ENCODE assay signal across 32 mouse cellular contexts in the genomic region with DNA sequence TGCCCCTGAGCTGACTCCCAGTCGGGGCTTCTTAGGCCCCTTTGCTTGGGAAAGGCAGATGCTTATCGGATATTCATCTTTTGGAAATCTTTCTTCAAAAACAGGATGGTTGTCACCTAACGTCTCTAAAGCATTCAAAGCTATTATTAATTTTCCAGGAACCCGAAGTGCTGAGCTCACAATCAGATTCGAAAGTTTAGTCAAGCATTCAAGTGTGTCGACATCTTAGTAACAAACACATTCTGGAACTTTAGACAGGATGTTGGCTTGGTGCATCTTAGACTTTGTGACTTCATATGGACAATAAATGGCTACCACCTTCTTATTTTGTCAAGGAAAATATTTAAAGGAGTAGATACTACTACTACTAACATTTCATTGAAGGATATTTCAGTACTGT.
"Had no signal": no experiment of that assay in that cellular context is flagged by ENCODE, and none has a peak within 500 bp of the region (broad histone marks: within the 10 kb centered on the region; RNA-seq: fewer than 3 reads in every experiment).

No protein-coding gene starts in this region.

- H3K9ac ChIP-seq: heart, embryonic 12.5 days; heart, embryonic 13.5 days; heart, embryonic 15.5 days; hindbrain, embryonic 12.5 days; hindbrain, embryonic 13.5 days; hindbrain, embryonic 14.5 days; hindbrain, embryonic 15.5 days; intestine, embryonic 15.5 days had no signal

- ATAC-seq: hindbrain, embryonic 16.5 days; hindbrain, postnatal 0 days; inflammation-experienced regulatory T-cells, adult 6 months; intestine, embryonic 15.5 days; intestine, embryonic 16.5 days; intestine, postnatal 0 days had no signal

- H3K4me2 ChIP-seq: heart, embryonic 11.5 days; heart, embryonic 12.5 days; heart, embryonic 13.5 days; heart, embryonic 15.5 days; hindbrain, embryonic 12.5 days; hindbrain, embryonic 13.5 days; hindbrain, embryonic 14.5 days; hindbrain, embryonic 15.5 days; intestine, embryonic 15.5 days had no signal

- H3K27ac ChIP-seq: heart, adult 2 months; heart, embryonic 13.5 days; heart, embryonic 15.5 days; hindbrain, embryonic 10.5 days; hindbrain, embryonic 12.5 days; hindbrain, embryonic 13.5 days; hindbrain, embryonic 14.5 days; hindbrain, embryonic 15.5 days; hindbrain, postnatal 0 days; intestine, embryonic 15.5 days; kidney, postnatal 0 days; layer of hippocampus, adult 2 months; left cerebral cortex, adult 2 months had no signal

- H3K4me3 ChIP-seq: heart, adult 2 months; heart, embryonic 12.5 days; heart, embryonic 13.5 days; heart, embryonic 15.5 days; hindbrain, embryonic 10.5 days; hindbrain, embryonic 12.5 days; hindbrain, embryonic 13.5 days; hindbrain, embryonic 15.5 days; intestine, embryonic 15.5 days; layer of hippocampus, adult 2 months; left cerebral cortex, adult 2 months had no signal

- H3K9me3 ChIP-seq: heart, embryonic 12.5 days; heart, embryonic 13.5 days; heart, embryonic 15.5 days; hindbrain, embryonic 10.5 days; hindbrain, embryonic 12.5 days; hindbrain, embryonic 13.5 days; hindbrain, embryonic 15.5 days; intestine, embryonic 15.5 days had no signal

- DNase-seq: heart, adult 18-20 months; heart, adult 2 months; heart, postnatal 10 days; heart, postnatal 14 days; heart, postnatal 36 days; heart, postnatal 4 days; kidney, adult 8-10 months; kidney, postnatal 10 days; kidney, postnatal 14 days; kidney, postnatal 25 days; kidney, postnatal 36 days; kidney, postnatal 4 days; layer of hippocampus, adult 9-11 months; layer of hippocampus, postnatal 36 days had no signal

- H3K4me1 ChIP-seq: heart, embryonic 12.5 days; heart, embryonic 13.5 days; heart, embryonic 15.5 days; hindbrain, embryonic 10.5 days; hindbrain, embryonic 12.5 days; hindbrain, embryonic 13.5 days; hindbrain, embryonic 15.5 days; intestine, embryonic 15.5 days had no signal

- H3K27me3 ChIP-seq: heart, embryonic 12.5 days; heart, embryonic 13.5 days; heart, embryonic 15.5 days; hindbrain, embryonic 12.5 days; hindbrain, embryonic 13.5 days; hindbrain, embryonic 15.5 days; intestine, embryonic 15.5 days had no signal
